Mouse (Mus musculus) layer of hippocampus, postnatal 14 days (tissue): ENCODE measurements around the gene Epha3. TPM values are rescaled to one million over a fixed set of nuclear protein-coding genes. Genes with fewer than 3 reads are reported as not detected.

Experiments used
- DNase-seq, 2 experiments: peaks; one replicate each; pipeline ENCODE4 v3.0.0; 2021 to 2022; ENCODE audit warnings: low spot score in 2 of 2, mixed read lengths in 1 of 2
- total RNA-seq, 2 experiments: library from RNA; stranded (reverse); gene quantifications; 2 replicates each; pipeline ENCODE4 v1.2.3; 2021

Gene Epha3
- total RNA-seq, 2 experiments from 2014 or later = 22.9 to 24.0 TPM

GRCm38 (mm10) chr16:63793805-63794204 lies 70.2 kb downstream of the Epha3 start:
- no peak for DNase-seq

GRCm38 (mm10) chr16:63792084-63792483 lies 71.9 kb downstream of the Epha3 start:
- no peak for DNase-seq

GRCm38 (mm10) chr16:63783544-63783943 lies 80.4 kb downstream of the Epha3 start:
- DNase-seq = no peak

GRCm38 (mm10) chr16:63782101-63782500 lies 81.9 kb downstream of the Epha3 start:
- DNase-seq = peak in 1 of 2 experiments; percentile 53

- DNase-seq = no peak
These were observed 83.8 kb downstream of the Epha3 start for GRCm38 (mm10) chr16:63780151-63780550.

GRCm38 (mm10) chr16:63777811-63778210 lies 86.2 kb downstream of the Epha3 start:
- no peak for DNase-seq

GRCm38 (mm10) chr16:63772566-63772965 lies 91.4 kb downstream of the Epha3 start:
- no peak for DNase-seq

GRCm38 (mm10) chr16:63767589-63767988 lies 96.4 kb downstream of the Epha3 start:
- no peak for DNase-seq

GRCm38 (mm10) chr16:63761177-63761576 lies 102.8 kb downstream of the Epha3 start:
- DNase-seq = peak in 1 of 2 experiments; percentile 43

- DNase-seq = no peak
These were observed 103.9 kb downstream of the Epha3 start for GRCm38 (mm10) chr16:63760112-63760511.

GRCm38 (mm10) chr16:63753052-63753451 lies 110.9 kb downstream of the Epha3 start:
- DNase-seq = no peak

- DNase-seq = no peak
These were observed 116.2 kb downstream of the Epha3 start for GRCm38 (mm10) chr16:63747817-63748216.

- no peak for DNase-seq
These were observed 118.5 kb downstream of the Epha3 start for GRCm38 (mm10) chr16:63745465-63745864.

- no peak for DNase-seq
These were observed 120.6 kb downstream of the Epha3 start for GRCm38 (mm10) chr16:63743208-63743854.

- no peak for DNase-seq
These were observed 144.7 kb downstream of the Epha3 start for GRCm38 (mm10) chr16:63719235-63719634.

- no peak for DNase-seq
These were observed 146.7 kb downstream of the Epha3 start for GRCm38 (mm10) chr16:63717317-63717716.

GRCm38 (mm10) chr16:63706912-63707868 lies 156.8 kb downstream of the Epha3 start:
- no peak for DNase-seq

GRCm38 (mm10) chr16:63689371-63689770 lies 174.6 kb downstream of the Epha3 start:
- no peak for DNase-seq

GRCm38 (mm10) chr16:63684211-63684610 lies 179.8 kb downstream of the Epha3 start:
- DNase-seq = no peak

GRCm38 (mm10) chr16:63674426-63674825 lies 189.5 kb downstream of the Epha3 start:
- DNase-seq = no peak

GRCm38 (mm10) chr16:63673236-63673840 lies 190.6 kb downstream of the Epha3 start:
- no peak for DNase-seq
